Mouse (Mus musculus): ENCODE results near the gene Cfap65. TPM values are rescaled to one million over a fixed set of nuclear protein-coding genes. Genes with fewer than 3 reads are reported as not detected.

Gene Cfap65
- polyA plus RNA-seq, 1 experiment from 2014 or later, result not detected

- Histone ChIP-seq H3K27ac (no peak overlapping the region), H3K4me3 (ENCODE audit: inconsistent target) (no peak overlapping the region), H3K79me2 (ENCODE audit: inconsistent target) (no peaks in the 10 kb centered on the region), H3K36me3 (ENCODE audit: inconsistent target) (no peaks in the 10 kb centered on the region)
- 2% methylated on average over 57 of the region's 66 CpGs for WGBS (ENCODE audit: missing documents)
Observed at GRCm38 (mm10) chr1:74900341-74901285, 34.8 kb downstream of the Cfap65 start.

DNA sequence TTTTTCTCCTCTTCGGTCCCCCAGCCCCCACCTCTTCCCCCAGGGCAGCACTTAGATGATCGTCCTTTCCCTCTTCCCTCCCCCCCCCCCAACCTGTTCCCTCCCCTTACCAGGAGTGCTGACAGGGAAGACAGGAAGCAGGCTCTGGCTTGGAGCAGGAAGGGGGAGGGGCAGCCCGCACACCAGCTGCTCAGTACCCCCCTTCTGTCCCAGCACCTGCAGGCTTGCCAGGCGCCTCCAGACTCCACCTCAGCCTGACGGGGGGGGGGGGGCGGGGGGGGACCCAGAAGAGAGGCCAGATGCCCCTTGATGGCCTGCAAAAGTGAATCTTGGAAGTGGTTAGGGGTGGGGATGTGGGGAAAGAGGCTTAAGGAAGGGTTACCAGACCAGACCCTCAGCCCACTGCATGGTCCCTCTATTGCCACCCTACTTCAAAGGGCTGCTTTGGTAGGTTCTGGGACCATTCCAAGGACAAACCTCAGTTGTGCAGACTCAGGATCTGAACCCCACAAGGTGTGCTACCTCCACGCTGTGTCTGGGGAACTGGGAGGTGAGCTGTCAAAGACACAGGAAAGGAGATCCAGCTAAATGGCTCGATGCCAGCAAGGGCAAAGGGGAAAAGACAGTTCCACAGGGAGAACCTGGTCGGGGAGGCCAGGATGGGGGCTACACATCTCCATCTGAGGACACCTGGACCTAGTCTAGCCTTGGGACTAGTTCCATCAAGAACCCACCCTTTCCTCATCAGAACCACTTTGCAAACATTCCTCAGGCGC, 36.6 kb downstream of the Cfap65 start:
- Histone ChIP-seq H3K27ac (no peak overlapping the region), H3K4me3 (ENCODE audit: inconsistent target) (no peak overlapping the region), H3K36me3 (ENCODE audit: inconsistent target) (no peaks in the 10 kb centered on the region), H3K79me2 (ENCODE audit: inconsistent target) (no peaks in the 10 kb centered on the region)
- 10% methylated on average over 8 of the region's 10 CpGs for WGBS (ENCODE audit: missing documents)

DNA sequence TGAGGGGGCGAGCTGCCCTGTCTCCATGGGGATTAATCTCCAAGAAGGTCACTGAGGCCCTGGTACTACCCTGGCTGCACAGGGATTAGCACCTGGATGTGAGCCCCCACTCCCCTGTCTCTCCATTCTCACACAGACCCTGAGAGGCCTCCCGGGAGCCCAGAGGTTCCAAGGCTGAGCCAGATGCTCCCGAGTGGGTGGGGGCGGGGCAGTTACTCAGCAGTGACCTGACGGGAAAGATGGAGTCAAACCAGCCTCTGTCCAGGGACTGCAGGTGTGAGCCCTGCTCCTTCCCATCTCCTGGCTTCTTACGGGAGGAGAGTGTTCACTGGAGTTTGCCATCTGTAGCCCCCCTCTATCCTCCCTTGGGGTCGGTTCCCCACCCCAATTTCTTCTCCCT, 37.4 kb downstream of the Cfap65 start:
- no peak overlapping the region for H3K4me3 ChIP-seq (ENCODE audit: inconsistent target)
- H3K36me3 ChIP-seq (ENCODE audit: inconsistent target), result no peaks in the 10 kb centered on the region
- 23% methylated on average over 7 of the region's 7 CpGs for WGBS (ENCODE audit: missing documents)
- H3K79me2 ChIP-seq (ENCODE audit: inconsistent target), result no peaks in the 10 kb centered on the region
- no peak overlapping the region for H3K27ac ChIP-seq

DNA sequence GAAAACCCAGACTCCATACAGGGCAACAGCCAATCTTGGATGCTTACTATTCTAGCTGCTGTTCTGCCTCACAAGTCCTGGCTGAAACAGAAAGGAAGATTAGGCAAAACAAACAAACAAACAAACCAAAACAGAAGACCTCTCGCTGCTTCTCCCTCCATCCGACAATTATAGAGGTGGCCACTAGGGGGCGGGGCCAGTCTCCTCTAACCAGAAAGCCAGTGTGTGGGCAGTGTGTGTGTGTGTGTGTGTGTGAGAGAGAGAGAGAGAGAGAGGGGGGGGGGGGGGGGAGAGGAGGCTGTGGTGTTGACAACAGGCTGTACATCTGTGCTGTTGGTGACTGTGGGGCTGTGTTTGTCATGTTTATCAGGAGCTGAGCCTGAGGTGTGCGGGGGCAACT, 40.4 kb downstream of the Cfap65 start:
- Histone ChIP-seq H3K4me3 (ENCODE audit: inconsistent target) (no peak overlapping the region), H3K79me2 (ENCODE audit: inconsistent target) (no peaks in the 10 kb centered on the region), H3K36me3 (ENCODE audit: inconsistent target) (no peaks in the 10 kb centered on the region), H3K27ac (no peak overlapping the region)
- 39% methylated on average over 2 of the region's 4 CpGs for WGBS (ENCODE audit: missing documents)

GRCm38 (mm10) chr1:74893134-74893855, 42.1 kb downstream of the Cfap65 start, which contains the start of gene Cryba2:
TSS of gene Cryba2 (minus strand) at chr1:74893143.
- H3K27ac ChIP-seq, result no peak within 1 kb of the TSS
- no peaks in the 10 kb centered on the region for H3K79me2 ChIP-seq (ENCODE audit: inconsistent target)
- no peak within 1 kb of the TSS for H3K4me3 ChIP-seq (ENCODE audit: inconsistent target)
- 16% methylated on average over 25 of the region's 25 CpGs for WGBS (ENCODE audit: missing documents)
- H3K36me3 ChIP-seq (ENCODE audit: inconsistent target), result no peaks in the 10 kb centered on the region

DNA sequence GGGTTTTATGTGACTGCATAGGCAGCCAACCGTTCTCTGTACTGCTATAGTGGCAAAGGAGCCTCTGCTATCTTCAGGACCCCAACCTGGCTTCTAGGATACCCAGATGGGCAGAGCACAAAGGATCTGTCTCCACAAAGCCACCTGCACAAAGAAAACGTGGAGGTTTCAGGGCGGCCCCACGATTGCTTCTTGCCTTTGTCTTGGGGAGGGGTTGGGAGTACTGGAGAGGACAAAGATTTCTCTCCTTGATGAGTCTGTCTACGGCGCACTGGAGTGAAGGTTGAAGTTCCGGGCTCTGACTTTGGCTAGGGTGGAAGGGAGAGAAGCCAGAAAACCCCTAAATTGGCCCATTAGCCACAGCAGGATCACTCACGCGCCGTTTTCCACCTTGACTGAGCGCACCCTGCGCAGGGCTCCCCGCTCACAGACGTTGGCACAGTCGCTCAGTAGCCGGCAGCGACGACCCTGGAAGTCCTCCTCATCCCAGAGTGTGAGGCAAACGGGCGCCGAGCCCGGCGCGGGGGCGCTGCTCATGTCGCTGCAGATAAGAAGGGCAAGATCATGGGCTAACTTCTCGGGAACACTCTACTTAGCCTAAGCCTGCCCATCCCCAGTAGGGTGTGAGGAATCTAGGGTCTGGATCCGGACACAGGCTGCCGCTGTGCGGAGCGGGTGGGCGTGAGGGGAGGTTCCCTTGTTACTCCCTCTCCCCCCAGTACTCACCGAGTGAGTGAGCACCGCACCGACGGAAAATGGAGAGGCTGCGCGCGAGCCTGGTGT, 42.9 kb downstream of the Cfap65 start:
- H3K79me2 ChIP-seq (ENCODE audit: inconsistent target), result no peaks in the 10 kb centered on the region
- 6% methylated on average over 39 of the region's 39 CpGs for WGBS (ENCODE audit: missing documents)
- no peak overlapping the region for H3K27ac ChIP-seq
- no peak overlapping the region for H3K4me3 ChIP-seq (ENCODE audit: inconsistent target)
- H3K36me3 ChIP-seq (ENCODE audit: inconsistent target), result no peaks in the 10 kb centered on the region

- 8% methylated on average over 2 of the region's 8 CpGs for WGBS (ENCODE audit: missing documents)
- Histone ChIP-seq H3K36me3 (ENCODE audit: inconsistent target) (no peaks in the 10 kb centered on the region), H3K27ac (no peak overlapping the region), H3K79me2 (ENCODE audit: inconsistent target) (no peaks in the 10 kb centered on the region), H3K4me3 (ENCODE audit: inconsistent target) (no peak overlapping the region)
Observed at GRCm38 (mm10) chr1:74891513-74891912, 43.9 kb downstream of the Cfap65 start.

DNA sequence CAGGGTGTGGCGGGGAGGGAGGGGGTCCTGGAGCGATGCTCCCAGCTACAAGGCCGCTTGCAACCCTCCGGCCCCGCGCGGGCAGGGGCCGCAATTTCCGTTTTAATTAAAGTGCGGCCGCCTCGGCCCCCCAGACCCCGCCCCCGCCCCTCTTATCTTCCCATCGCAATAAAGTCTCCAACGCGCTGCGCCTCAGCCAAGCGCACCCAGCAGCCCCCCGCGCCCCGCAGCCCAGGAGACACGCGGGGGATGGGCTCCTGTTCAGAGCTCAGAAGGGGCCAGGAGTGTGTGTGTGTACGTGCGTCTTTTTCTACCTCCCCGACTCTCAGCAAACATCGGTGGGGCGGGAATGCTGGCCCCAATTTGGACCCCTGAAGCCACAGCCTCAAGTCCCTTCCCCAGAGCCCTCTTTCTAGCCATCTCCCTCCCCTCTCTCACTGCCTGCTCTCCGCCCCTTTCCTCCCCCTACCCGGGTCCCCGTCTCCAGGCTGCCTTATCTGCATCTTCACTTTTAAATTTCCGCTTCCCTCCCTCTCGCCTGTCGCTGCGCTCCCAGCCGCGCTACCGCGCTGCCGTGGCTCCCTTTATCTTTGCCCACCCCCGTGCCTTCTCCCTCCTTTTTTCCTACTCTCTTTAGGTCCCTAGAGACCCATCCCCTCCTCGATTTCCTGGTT, 49.9 kb downstream of the Cfap65 start, which contains the start of gene Fev:
TSS of gene Fev (minus strand) at position 51 of the 674 bp plus-strand sequence.
- Histone ChIP-seq H3K27ac (no peak within 1 kb of the TSS), H3K4me3 (ENCODE audit: inconsistent target) (no peak within 1 kb of the TSS), H3K79me2 (ENCODE audit: inconsistent target) (no peaks in the 10 kb centered on the region), H3K36me3 (ENCODE audit: inconsistent target) (no peaks in the 10 kb centered on the region)
- 1% methylated on average over 42 of the region's 43 CpGs for WGBS (ENCODE audit: missing documents)

DNA sequence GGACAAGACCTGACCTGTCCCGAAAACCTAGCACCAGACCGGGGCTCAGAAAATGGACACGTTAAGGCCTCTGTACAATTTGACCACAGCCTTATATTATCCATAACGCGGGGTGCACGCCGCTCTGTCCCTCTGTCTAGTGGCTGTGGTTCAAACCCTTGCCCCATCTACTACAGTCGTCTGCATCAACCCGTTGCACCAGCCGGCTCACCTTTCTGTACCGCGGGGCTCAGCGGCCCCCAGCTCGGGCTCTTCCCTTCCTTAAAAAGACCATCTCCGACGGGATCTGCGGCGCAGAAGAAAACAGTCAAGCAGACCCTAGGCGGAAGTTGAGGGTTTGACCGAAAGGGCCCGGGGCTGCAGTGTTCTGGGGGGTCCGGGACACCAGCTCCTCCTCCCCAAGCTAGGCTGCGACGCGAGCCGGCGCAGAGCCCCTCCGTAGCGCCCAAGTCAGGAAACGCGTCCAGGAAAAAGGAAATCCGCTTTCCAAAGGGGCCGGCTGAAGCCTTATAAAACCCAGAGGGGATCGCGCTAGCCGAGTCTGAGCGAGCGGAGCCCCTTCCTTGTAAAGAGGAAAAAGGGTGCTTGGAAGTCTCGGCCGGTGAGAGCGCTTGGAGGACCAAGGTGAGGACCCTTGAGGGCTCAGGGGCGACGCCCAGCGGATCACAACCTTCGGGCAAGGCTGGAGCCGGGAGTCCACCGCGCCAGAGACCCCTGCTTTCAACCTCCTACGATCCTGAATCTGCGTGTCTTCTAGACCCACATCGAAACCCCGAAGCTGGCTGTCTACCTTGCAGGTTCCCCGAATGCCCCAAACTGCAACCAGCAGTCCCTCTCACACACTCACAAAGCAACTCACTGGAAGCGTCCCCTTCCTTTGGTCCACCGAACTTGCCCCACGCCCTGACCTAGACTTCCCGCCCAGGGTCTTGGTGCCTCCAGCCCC, 50.9 kb downstream of the Cfap65 start:
- H3K36me3 ChIP-seq (ENCODE audit: inconsistent target), result no peaks in the 10 kb centered on the region
- no peaks in the 10 kb centered on the region for H3K79me2 ChIP-seq (ENCODE audit: inconsistent target)
- no peak overlapping the region for H3K4me3 ChIP-seq (ENCODE audit: inconsistent target)
- WGBS (ENCODE audit: missing documents), result 4% methylated on average over 57 of the region's 57 CpGs
- no peak overlapping the region for H3K27ac ChIP-seq

DNA sequence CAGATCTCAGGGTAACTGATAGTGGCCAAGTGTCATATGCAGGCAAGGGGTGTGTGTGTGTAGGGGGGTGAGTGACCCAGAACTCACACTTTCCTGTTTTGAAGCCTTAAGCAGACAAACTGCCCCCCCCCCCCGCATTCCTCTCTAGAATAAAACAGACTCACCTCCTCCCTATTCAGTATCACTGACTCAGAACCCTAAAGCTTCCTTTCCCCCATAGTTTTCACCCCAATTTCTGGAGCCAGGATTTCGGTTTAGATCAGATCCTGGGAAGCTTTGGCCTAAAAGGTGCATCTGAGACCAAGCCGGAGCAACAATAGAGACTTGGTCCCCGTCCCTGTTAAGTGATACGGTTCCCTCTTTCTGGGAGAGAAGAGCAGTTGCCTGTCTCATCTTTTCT, 52.0 kb downstream of the Cfap65 start:
- WGBS (ENCODE audit: missing documents), result 31% methylated on average over 4 of the region's 5 CpGs
- Histone ChIP-seq H3K4me3 (ENCODE audit: inconsistent target) (no peak overlapping the region), H3K27ac (no peak overlapping the region), H3K79me2 (ENCODE audit: inconsistent target) (no peaks in the 10 kb centered on the region), H3K36me3 (ENCODE audit: inconsistent target) (no peaks in the 10 kb centered on the region)

GRCm38 (mm10) chr1:74882828-74883227, 52.6 kb downstream of the Cfap65 start:
- Histone ChIP-seq H3K4me3 (ENCODE audit: inconsistent target) (no peak overlapping the region), H3K79me2 (ENCODE audit: inconsistent target) (no peaks in the 10 kb centered on the region), H3K36me3 (ENCODE audit: inconsistent target) (no peaks in the 10 kb centered on the region), H3K27ac (no peak overlapping the region)
- WGBS (ENCODE audit: missing documents), result 9% methylated on average over 8 of the region's 8 CpGs

GRCm38 (mm10) chr1:74882055-74882734, 53.2 kb downstream of the Cfap65 start:
- H3K4me3 ChIP-seq (ENCODE audit: inconsistent target), result no peak overlapping the region
- 2% methylated on average over 66 of the region's 74 CpGs for WGBS (ENCODE audit: missing documents)
- H3K27ac ChIP-seq, result no peak overlapping the region
- no peaks in the 10 kb centered on the region for H3K36me3 ChIP-seq (ENCODE audit: inconsistent target)
- H3K79me2 ChIP-seq (ENCODE audit: inconsistent target), result no peaks in the 10 kb centered on the region

Data from macrophage (primary cell).